Mouse (Mus musculus) intestine, embryonic 14.5 days (tissue): ENCODE measurements around the gene Isy1. TPM values are rescaled to one million over a fixed set of nuclear protein-coding genes. Genes with fewer than 3 reads are reported as not detected.
A peak's percentile ranks its signal among the peaks of the same experiment; 100 is the strongest.

Experiments
- ATAC-seq: fragments of 200-750 bp; cut with Nextera tagmentation; replicated peaks from 2 replicates; pipeline ENCODE4 v1.8.0; 2017; ENCODE audit warnings: low read depth, moderate number of reproducible peaks, moderate TSS enrichment, moderate library complexity; ENCODE audit not compliant: low FRiP score, low TSS enrichment
- DNase-seq: peaks from one replicate; pipeline ENCODE4 v3.0.0-alpha.2; 2018; ENCODE audit warnings: low spot score
- H3K27ac ChIP-seq: fragments of 300-500 bp; sonication (generic); 2 replicates; pipeline ENCODE4 v1.5.1; 2014; ENCODE audit warnings: low read depth, mild to moderate bottlenecking, control low read depth
- H3K27me3 ChIP-seq: fragments of 300-500 bp; sonication (generic); replicated peaks from 2 replicates; pipeline ENCODE4 v1.6.1; 2014; ENCODE audit warnings: low read length, control low read depth; ENCODE audit not compliant: control insufficient read depth, insufficient read depth
- H3K36me3 ChIP-seq: fragments of 300-500 bp; sonication (generic); 2 replicates; pipeline ENCODE4 v1.6.1; 2014; ENCODE audit warnings: low read length, control low read depth; ENCODE audit not compliant: control insufficient read depth, insufficient read depth
- H3K4me1 ChIP-seq: fragments of 300-500 bp; sonication (generic); replicated peaks from 2 replicates; pipeline ENCODE4 v1.6.1; 2014; ENCODE audit warnings: low read length, control low read depth, mixed read lengths; ENCODE audit not compliant: control insufficient read depth, insufficient read depth
- H3K4me2 ChIP-seq: fragments of 300-500 bp; sonication (generic); 2 replicates; pipeline ENCODE4 v1.6.1; 2014; ENCODE audit warnings: low read length
- H3K4me3 ChIP-seq: fragments of 300-500 bp; sonication (generic); 2 replicates; pipeline ENCODE4 v1.5.1; 2014; ENCODE audit warnings: low read depth, low read length, control low read depth, mixed read lengths
- H3K9ac ChIP-seq: fragments of 300-500 bp; sonication (generic); 2 replicates; pipeline ENCODE4 v1.6.1; 2014; ENCODE audit warnings: mild to moderate bottlenecking, low read length
- H3K9me3 ChIP-seq: fragments of 300-500 bp; sonication (generic); 2 replicates; pipeline ENCODE4 v1.6.1; 2016; ENCODE audit warnings: low read length, control low read depth; ENCODE audit not compliant: control insufficient read depth
- WGBS: fragments of 180-500 bp; shearing (Covaris S2); extraction: QIAGEN DNeasy Blood & Tissue Kit; methylation state at CpG from one replicate; pipeline ENCODE4 v1.1.7; 2014; 5-methylcytosine and 5-hydroxymethylcytosine counted together
- polyA plus RNA-seq: library from polyadenylated mRNA; unstranded; fragments of >200 nt; fragmentation: Nextera tagmentation; extraction: Ambion mirVana; gene quantifications from 2 replicates; pipeline ENCODE4 v1.2.1, GENCODE M21; 2014

Gene Isy1
- polyA plus RNA-seq, 1 experiment from 2014 or later, result 52.3 TPM

DNA sequence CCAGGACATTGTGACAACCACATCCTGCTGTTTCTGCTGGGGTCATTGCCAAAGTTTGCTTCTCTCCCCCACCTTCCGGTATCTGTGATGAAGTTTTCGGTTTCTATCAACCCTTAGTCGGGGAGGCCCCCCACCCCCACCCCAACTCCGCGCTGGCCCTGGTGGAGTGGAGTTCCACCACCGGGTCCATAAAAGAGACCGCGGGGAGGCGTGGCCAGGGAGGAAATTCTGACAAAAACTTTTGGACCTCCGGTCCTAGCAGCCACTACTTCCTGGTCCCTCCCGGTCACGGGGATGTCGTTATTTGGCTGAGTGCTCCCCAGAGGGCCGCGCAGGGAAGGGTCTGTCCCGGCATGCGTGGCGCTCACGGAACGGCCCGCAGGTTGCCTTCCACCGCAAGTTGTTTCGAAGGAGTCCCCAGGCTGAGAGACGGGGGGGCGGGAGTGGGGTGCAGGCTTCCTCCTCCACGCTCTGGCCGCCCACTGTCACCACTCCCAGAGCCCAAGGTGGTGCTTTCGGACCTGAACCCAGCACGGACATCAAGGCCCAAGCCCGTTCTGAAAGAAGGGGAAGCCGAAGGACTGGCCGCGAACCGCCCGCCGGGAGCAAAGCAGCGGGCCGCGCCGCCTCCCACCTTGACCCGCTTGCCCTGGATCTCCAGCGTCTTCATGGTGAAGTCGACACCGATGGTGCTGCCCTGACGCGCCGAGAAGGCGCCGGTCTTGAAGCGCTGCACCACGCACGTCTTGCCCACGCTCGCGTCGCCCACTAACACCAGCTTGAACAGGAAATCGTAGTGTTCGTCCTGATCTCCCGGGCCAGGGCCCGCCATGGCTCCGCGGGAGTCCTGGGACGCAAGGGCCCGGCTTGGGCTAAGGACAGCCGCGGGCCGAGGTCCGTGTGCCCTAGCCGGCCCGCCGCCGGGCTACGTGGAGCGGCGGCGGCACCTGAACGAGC, 27.6 kb downstream of the Isy1 start:
- H3K9ac ChIP-seq, result peak overlapping the region; percentile 71
- H3K4me3 ChIP-seq, result peak overlapping the region; percentile 84
- H3K27me3 ChIP-seq, result no peaks in the 10 kb centered on the region
- H3K9me3 ChIP-seq, result no peaks in the 10 kb centered on the region
- WGBS, result under 1% methylated on average over 77 of the region's 77 CpGs
- ATAC-seq (peak; percentile 75), DNase-seq (peak; percentile 84)
- peak overlapping the region; percentile 90 for H3K4me2 ChIP-seq
- H3K4me1 ChIP-seq, result peaks cover 13% of the 10 kb centered on the region
- H3K36me3 ChIP-seq, result peaks cover 10% of the 10 kb centered on the region
- H3K27ac ChIP-seq, result peak overlapping the region; percentile 80

DNA sequence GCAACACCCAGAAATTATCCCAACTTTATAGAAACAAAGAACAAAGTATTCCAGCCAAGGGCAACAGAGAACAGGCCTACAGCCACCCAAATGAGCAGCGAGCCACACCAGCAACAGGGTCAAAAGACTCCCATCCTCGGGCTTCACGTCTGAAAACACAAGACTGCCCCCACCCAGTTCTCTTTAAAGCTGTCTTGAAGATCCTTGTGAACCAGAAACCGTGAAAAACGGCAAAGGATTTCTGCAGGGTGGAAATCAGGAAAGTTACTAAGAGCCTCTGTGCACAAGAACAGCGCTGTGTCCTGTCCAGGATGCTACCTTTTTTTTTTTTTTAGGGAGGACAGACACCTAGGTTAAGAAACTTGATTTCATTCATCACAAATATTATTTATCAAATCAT, 28.3 kb downstream of the Isy1 start:
- Histone ChIP-seq H3K36me3 (peaks cover 6% of the 10 kb centered on the region; the same call in 1 of the 2 replicates), H3K27ac (no peak overlapping the region), H3K9me3 (no peaks in the 10 kb centered on the region), H3K4me2 (peak overlapping the region; percentile 90), H3K4me1 (peaks cover 13% of the 10 kb centered on the region), H3K9ac (no peak overlapping the region; the same call in 1 of the 2 replicates), H3K4me3 (peak overlapping the region; percentile 84), H3K27me3 (no peaks in the 10 kb centered on the region)
- WGBS, result 42% methylated on average over 6 of the region's 6 CpGs
- ATAC-seq (no peak), DNase-seq (no peak)

DNA sequence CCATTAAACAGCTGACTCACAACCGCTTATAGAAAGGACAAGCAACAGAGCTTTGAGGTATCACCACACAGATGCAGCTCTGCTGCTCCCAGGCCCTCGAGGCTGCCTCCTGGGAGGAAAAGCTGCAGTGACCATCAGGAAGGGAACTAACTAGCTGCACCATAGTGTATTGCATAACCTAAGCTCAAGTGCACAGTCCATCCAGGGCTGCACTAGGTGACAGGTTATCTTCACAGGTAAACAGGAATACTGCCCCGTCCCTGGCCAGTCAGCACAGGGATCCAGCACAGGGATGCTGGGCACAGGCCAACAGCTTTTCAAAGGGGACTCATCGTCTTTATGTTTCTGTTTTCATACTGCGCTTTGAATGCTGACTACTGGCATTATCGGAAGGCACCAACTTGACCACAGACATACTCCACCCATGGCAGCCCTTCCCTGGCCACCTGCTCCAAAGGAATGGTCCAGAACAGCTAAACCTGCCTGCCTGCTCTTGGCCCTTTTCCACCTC, 28.9 kb downstream of the Isy1 start:
- 92% methylated on average over 6 of the region's 6 CpGs for WGBS
- Histone ChIP-seq H3K36me3 (peaks cover 4% of the 10 kb centered on the region; the same call in 1 of the 2 replicates), H3K9ac (no peak overlapping the region), H3K4me3 (no peak overlapping the region), H3K4me2 (peak overlapping the region; percentile 90), H3K9me3 (no peaks in the 10 kb centered on the region), H3K27me3 (no peaks in the 10 kb centered on the region), H3K27ac (no peak overlapping the region), H3K4me1 (peaks cover 13% of the 10 kb centered on the region)
- DNase-seq (no peak), ATAC-seq (no peak)

DNA sequence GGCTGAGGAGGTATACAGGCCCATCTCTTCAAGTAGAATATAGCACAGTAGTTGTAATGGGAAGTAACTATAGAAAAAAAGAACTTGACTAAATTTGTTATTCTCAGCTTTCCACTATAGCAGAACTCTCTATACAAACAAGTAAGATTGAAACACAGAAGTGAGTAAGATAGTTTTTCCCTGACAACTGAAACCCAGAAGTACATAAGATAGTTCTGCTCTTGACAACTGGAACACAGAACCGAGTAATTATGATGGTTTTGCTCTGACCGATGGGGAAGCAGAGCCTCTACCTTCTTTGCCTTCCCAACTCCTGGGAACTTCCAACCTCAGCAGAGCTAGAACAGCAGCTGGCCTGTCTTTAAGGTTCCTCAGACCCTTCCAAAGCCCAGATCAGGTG, 29.5 kb downstream of the Isy1 start:
- H3K9ac ChIP-seq, result no peak overlapping the region
- H3K27ac ChIP-seq, result no peak overlapping the region
- WGBS, result 91% methylated on average over 2 of the region's 2 CpGs
- H3K36me3 ChIP-seq, result no peaks in the 10 kb centered on the region; the same call in 1 of the 2 replicates
- no peak overlapping the region for H3K4me2 ChIP-seq
- no peaks in the 10 kb centered on the region for H3K9me3 ChIP-seq
- DNase-seq (no peak), ATAC-seq (no peak)
- peaks cover 13% of the 10 kb centered on the region for H3K4me1 ChIP-seq
- H3K4me3 ChIP-seq, result no peak overlapping the region
- no peaks in the 10 kb centered on the region for H3K27me3 ChIP-seq

DNA sequence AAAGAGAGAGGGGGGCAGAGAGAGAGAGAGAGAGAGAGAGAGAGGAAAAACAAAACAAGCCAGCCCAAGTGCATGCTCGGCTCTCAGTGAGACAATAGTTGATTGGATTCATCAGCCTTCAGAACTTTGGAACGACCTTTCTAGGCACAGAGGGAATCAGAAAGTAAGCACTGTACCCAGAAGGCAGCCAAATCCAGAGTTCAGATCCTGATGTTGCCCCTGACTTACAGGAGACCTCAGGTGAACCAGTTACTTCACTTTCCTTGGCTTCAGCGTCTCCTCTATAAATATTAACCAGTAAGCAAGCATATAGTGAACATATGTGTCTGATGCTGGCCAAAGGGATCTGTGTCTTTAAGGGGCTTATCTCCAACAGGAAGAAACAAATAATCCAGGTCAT, 30.1 kb downstream of the Isy1 start:
- no peaks in the 10 kb centered on the region for H3K27me3 ChIP-seq

DNA sequence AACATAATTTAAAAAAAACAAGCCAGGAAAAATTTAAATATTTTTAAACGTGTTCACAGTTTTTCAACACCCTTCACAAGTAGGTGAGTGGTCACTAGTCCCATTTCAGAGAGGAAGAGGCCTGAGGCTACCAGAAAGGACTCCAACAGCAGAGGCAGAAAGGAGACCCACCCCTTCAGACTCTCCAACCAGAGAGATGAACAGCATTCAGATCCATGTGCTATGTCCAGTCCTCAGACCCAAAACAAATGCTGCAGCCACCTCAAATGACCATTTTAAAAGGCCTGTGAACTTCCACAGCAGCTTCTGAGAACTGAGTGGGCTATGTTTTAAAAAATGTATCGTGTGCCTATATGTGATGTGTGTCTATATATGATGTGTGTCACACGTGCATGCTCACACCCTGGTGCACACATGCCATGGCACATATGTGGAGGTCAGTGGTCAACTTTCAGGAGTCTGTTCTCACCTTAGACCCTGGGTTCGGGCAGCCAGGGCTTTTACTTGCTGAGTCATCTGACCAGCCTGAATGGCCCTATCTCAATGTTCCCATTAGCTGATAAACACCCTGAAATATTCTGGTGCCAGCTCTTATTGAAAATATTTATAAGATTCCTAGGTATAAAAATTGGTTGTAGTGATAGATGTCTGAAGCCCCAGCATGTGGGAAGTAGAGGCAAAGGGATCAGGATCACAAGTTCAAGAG, 30.7 kb downstream of the Isy1 start:
- Histone ChIP-seq H3K9me3 (no peaks in the 10 kb centered on the region), H3K4me2 (no peak overlapping the region)
- 87% methylated on average over 4 of the region's 4 CpGs for WGBS

More for the DNA sequence above, 30.1 kb downstream of the Isy1 start:
- DNase-seq (no peak), ATAC-seq (no peak)
- no peak overlapping the region for H3K4me2 ChIP-seq
- no peak overlapping the region for H3K27ac ChIP-seq
- no peaks in the 10 kb centered on the region; the same call in 1 of the 2 replicates for H3K36me3 ChIP-seq
- H3K9me3 ChIP-seq, result no peaks in the 10 kb centered on the region
- no peak overlapping the region for H3K4me3 ChIP-seq
- 71% methylated on average over 3 of the region's 3 CpGs for WGBS
- no peak overlapping the region for H3K9ac ChIP-seq
- H3K4me1 ChIP-seq, result peaks cover 13% of the 10 kb centered on the region

DNA sequence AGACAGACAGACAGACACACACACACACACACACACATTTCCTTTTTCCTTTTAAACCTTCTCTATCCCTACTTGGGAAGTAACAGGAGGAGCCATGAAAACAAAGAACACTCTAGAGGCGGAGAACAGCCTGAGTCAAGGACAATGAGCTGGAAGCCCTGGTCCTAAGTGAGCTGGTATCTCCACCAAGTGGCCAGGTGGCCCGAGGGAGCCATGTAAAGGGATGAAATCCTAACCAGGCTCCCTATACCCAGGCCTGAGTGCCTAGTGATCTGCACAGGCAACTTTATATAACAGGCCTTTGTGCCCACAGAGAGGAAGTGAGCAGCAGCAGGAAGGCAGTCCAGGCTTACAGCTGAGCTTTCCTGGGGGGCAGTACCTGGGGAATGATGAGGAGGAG, 31.7 kb downstream of the Isy1 start:
- DNase-seq (no peak), ATAC-seq (no peak)
- 59% methylated on average over 2 of the region's 2 CpGs for WGBS
- H3K27ac ChIP-seq, result no peak overlapping the region
- H3K9ac ChIP-seq, result no peak overlapping the region
- H3K9me3 ChIP-seq, result no peaks in the 10 kb centered on the region
- peaks cover 11% of the 10 kb centered on the region for H3K4me1 ChIP-seq
- no peak overlapping the region for H3K4me2 ChIP-seq
- no peaks in the 10 kb centered on the region for H3K36me3 ChIP-seq
- no peaks in the 10 kb centered on the region for H3K27me3 ChIP-seq
- H3K4me3 ChIP-seq, result no peak overlapping the region

More for the DNA sequence above, 30.7 kb downstream of the Isy1 start:
- H3K27me3 ChIP-seq, result no peaks in the 10 kb centered on the region
- peaks cover 13% of the 10 kb centered on the region for H3K4me1 ChIP-seq
- H3K36me3 ChIP-seq, result no peaks in the 10 kb centered on the region
- DNase-seq, result no peak
- H3K9ac ChIP-seq, result no peak overlapping the region
- H3K27ac ChIP-seq, result no peak overlapping the region
- ATAC-seq, result no peak
- no peak overlapping the region for H3K4me3 ChIP-seq

DNA sequence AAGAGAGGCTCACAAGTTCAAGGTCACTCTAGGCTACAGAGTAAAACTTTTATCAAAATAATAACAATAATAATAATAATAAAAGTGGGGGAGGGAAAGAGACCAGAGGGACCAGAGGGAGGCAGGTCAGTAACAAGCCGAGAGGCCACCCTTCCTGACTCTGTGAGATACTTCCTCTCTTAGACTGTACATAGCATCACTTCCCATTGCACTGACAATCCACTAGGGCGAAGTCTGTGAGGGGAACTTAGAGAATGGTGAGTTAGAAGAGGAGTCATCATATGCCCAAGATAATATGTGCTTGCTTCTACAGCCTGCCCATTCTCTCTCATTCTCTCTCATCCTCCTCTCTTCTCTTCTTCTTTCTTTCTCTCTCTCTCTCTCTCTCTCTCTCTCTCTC, 32.6 kb downstream of the Isy1 start:
- Histone ChIP-seq H3K9me3 (no peaks in the 10 kb centered on the region), H3K4me1 (peaks cover 11% of the 10 kb centered on the region), H3K27me3 (no peaks in the 10 kb centered on the region), H3K4me3 (no peak overlapping the region), H3K9ac (no peak overlapping the region), H3K36me3 (no peaks in the 10 kb centered on the region), H3K27ac (no peak overlapping the region), H3K4me2 (no peak overlapping the region)
- ATAC-seq, result no peak
- 69% methylated on average over 2 of the region's 2 CpGs for WGBS
- DNase-seq, result no peak
